Mouse (Mus musculus): ENCODE measurements around the gene Mn1. TPM values are rescaled to one million over a fixed set of nuclear protein-coding genes. Genes with fewer than 3 reads are reported as not detected.

Mn1 gene
- polyA plus RNA-seq, 1 experiment from 2014 or later: 8.0 TPM

DNA sequence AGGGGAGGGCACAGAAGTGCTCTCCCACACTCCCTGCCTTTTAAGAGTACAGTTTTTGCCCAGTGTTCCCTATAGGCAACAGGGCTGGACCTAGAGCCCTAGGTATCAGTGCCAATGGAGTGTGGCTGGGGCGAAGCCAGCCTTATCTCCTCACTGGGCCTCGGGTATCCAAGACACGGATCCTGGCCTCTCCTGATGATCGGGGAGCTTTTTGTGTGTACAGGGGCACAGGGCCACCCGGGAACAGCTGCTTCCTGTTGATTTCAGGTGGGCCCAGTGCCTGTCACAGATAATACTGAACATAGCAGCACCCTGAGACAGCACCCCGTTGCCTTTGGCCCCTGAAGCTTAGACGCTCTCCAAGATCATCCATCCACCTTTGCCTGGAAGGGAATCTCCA lies 19.1 kb downstream of the Mn1 start:
- Histone ChIP-seq H3K36me3 (peaks cover 4% of the 10 kb centered on the region; the same call in 1 of the 2 replicates), H3K27ac (ENCODE audit: poor library complexity, severe bottlenecking) (no peak overlapping the region), H3K9me3 (replicated peaks) (no peaks in the 10 kb centered on the region), H3K9ac (no peak overlapping the region), H3K4me2 (no peak overlapping the region), H3K27me3 (replicated peaks) (no peaks in the 10 kb centered on the region), H3K4me1 (replicated peaks) (peaks cover 63% of the 10 kb centered on the region), H3K4me3 (no peak overlapping the region)
- WGBS: 53% methylated on average over 7 of the region's 7 CpGs
- ATAC-seq (ENCODE audit: insufficient number of reproducible peaks, low FRiP score): no peak

DNA sequence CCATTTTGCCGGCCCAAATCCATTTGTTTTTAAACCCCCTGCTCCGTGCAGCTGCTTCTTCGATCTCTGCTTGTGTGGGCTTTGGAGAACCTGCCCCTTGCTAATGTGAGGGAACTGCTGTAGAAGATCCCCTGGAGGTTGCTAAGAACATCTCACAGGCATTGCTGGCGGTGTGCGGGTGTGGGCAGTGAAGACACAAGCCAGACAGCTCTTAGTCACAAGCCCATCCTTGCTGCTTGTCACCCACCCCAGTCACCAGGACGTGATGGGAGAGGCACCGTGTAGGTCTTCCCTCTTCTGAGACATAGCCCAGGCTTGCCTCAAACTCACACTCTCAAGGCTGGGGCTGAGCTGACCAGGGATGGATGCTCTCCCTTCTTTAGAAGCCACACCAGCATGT lies 20.0 kb downstream of the Mn1 start:
- WGBS: 51% methylated on average over 7 of the region's 7 CpGs
- H3K4me2 ChIP-seq: no peak overlapping the region
- H3K9ac ChIP-seq: no peak overlapping the region
- H3K27me3 ChIP-seq (replicated peaks): no peaks in the 10 kb centered on the region
- no peaks in the 10 kb centered on the region for H3K9me3 ChIP-seq (replicated peaks)
- no peak overlapping the region for H3K27ac ChIP-seq (ENCODE audit: poor library complexity, severe bottlenecking)
- H3K36me3 ChIP-seq: peaks cover 4% of the 10 kb centered on the region; the same call in 1 of the 2 replicates
- no peak overlapping the region for H3K4me3 ChIP-seq
- no peak for ATAC-seq (ENCODE audit: insufficient number of reproducible peaks, low FRiP score)
- H3K4me1 ChIP-seq (replicated peaks): peaks cover 60% of the 10 kb centered on the region

DNA sequence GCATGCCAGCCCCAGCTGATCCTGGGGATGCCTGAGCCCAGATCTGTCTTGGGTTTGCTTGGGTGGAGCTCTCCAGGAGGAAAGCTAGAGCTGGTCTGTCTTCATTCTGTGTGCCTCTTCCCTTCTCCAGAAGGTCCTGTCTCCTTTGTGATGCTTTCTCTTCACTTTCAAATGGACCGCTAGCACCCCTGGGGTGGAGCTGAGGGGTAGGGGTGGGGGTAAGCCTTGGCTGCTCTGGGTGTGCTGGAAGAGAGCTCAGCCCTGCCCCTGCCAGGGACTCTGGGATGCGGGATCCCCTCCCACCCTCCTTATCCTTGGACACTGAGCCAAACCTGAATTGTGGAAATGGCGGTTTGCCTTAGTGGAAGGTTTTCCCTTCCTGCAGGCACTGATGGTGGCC lies 21.2 kb downstream of the Mn1 start:
- Histone ChIP-seq H3K4me1 (replicated peaks) (peaks cover 57% of the 10 kb centered on the region), H3K9me3 (replicated peaks) (no peaks in the 10 kb centered on the region), H3K27me3 (replicated peaks) (no peaks in the 10 kb centered on the region), H3K36me3 (peaks cover 4% of the 10 kb centered on the region; the same call in 1 of the 2 replicates), H3K4me2 (no peak overlapping the region), H3K27ac (ENCODE audit: poor library complexity, severe bottlenecking) (no peak overlapping the region), H3K4me3 (no peak overlapping the region), H3K9ac (no peak overlapping the region)
- 85% methylated on average over 3 of the region's 3 CpGs for WGBS
- ATAC-seq (ENCODE audit: insufficient number of reproducible peaks, low FRiP score): no peak

DNA sequence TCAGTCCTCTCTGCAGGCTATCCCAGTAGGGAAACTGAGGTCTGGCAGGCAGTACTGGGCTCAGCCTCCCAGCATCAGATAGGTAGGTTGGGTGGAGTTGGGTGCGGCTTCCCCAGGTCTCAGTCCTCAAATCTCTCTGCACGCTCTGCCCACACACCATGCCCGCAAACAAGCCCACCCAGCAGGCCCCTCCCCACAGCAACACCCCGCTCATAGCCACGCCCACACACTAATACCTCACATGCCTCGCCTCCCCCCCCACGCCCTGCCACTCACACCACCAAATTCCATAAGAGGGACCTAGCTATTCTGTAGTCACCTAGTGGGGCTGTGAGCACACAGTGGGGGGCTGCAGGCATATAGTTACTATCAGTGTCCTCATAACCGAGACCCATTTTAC lies 21.7 kb downstream of the Mn1 start:
- 85% methylated on average over 8 of the region's 8 CpGs for WGBS

DNA sequence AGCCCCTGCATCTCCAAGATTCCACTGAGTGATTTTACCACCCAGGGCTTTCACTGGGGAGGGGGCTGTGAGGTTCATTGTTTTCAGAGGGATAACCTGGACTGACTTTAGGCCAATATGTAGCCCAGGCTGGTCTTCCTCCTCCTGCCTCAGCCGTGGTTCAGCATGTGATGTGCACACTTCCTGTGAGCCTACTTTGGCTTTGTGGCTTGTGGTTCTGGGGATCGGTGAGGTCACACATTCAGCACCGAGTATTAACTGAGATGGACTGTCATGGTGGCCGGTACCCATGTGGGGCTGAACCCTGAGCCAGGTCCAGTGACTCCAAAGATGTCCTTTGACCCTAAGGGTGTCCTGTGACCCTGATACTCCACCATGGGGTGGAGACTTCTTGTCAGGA lies 23.1 kb downstream of the Mn1 start:
- Histone ChIP-seq H3K9me3 (replicated peaks) (no peaks in the 10 kb centered on the region), H3K27me3 (replicated peaks) (no peaks in the 10 kb centered on the region), H3K36me3 (peaks cover 10% of the 10 kb centered on the region), H3K4me1 (replicated peaks) (peaks cover 38% of the 10 kb centered on the region), H3K4me2 (no peak overlapping the region), H3K9ac (no peak overlapping the region), H3K27ac (ENCODE audit: poor library complexity, severe bottlenecking) (no peak overlapping the region), H3K4me3 (no peak overlapping the region)
- no peak for ATAC-seq (ENCODE audit: insufficient number of reproducible peaks, low FRiP score)
- WGBS: 86% methylated on average over 4 of the region's 4 CpGs

More for the DNA sequence above, 21.7 kb downstream of the Mn1 start:
- H3K9ac ChIP-seq: no peak overlapping the region
- no peak for ATAC-seq (ENCODE audit: insufficient number of reproducible peaks, low FRiP score)
- no peaks in the 10 kb centered on the region for H3K27me3 ChIP-seq (replicated peaks)
- H3K4me1 ChIP-seq (replicated peaks): peaks cover 52% of the 10 kb centered on the region
- peaks cover 4% of the 10 kb centered on the region; the same call in 1 of the 2 replicates for H3K36me3 ChIP-seq
- H3K4me2 ChIP-seq: no peak overlapping the region
- no peaks in the 10 kb centered on the region for H3K9me3 ChIP-seq (replicated peaks)
- H3K4me3 ChIP-seq: no peak overlapping the region
- no peak overlapping the region for H3K27ac ChIP-seq (ENCODE audit: poor library complexity, severe bottlenecking)

DNA sequence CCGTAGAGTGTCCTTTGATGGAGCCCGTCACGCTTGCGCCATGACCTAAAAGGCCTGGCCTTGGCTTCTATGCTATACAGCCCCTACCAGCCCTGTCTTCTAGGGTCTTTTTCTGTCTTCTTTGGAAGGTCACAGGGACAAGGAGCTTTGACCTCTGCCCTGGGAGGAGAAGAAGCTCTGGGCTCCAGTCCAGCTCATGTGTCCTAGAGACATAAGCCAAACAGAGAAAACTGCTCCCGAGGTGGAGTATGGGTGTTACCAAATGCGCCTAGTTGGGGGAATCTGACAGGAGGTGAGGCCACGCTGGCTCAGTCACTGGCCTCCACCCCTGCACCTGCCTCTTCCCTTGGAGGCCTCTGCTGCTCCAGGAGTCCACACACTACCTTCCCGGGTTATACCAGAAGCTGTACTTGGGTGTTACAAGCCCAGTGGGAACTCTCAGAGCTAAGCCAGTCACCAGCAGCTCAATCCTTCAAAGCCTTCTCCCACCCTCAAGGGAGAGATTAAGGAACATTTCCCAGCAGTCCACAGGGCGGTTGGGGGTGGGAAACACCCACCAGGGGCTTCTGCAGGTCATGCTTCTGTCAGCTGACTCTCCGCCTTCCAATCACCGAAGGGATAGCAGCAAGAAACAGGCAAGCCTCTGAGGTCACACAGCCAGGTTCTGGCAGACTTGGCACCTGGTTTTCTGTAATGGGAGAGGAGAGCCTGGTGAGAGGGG lies 25.1 kb downstream of the Mn1 start:
- no peak overlapping the region for H3K27ac ChIP-seq (ENCODE audit: poor library complexity, severe bottlenecking)
- ATAC-seq (ENCODE audit: insufficient number of reproducible peaks, low FRiP score): no peak
- WGBS: 70% methylated on average over 11 of the region's 11 CpGs

DNA sequence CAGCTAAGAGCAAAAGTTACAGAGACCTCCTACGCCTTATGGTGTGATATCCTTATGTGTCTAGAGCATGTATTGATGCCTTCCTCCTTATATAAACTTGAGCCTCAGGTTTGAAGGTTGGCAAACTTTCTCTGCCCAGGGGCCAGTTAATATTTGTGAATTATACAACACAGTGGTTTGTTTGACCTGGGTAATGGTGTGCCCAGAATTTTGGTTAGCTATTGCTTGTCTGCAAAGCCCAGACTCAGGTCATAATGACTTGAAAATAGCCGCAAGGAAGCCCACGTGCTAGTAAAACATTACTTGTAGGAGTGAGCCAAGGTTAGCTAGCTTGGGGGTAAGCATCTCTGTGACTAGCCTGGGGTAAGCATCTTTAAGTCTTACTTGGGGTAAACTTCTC lies 26.5 kb downstream of the Mn1 start:
- Histone ChIP-seq H3K4me1 (replicated peaks) (peaks cover 23% of the 10 kb centered on the region), H3K9me3 (replicated peaks) (no peaks in the 10 kb centered on the region), H3K4me3 (no peak overlapping the region), H3K9ac (no peak overlapping the region), H3K27ac (ENCODE audit: poor library complexity, severe bottlenecking) (no peak overlapping the region), H3K27me3 (replicated peaks) (0 out of 2 replicates have a peak, but pooled peaks cover under 1% of the 10 kb centered on the region), H3K4me2 (no peak overlapping the region), H3K36me3 (peaks cover 16% of the 10 kb centered on the region)
- ATAC-seq (ENCODE audit: insufficient number of reproducible peaks, low FRiP score): no peak
- WGBS: 88% methylated on average over 3 of the region's 3 CpGs

More for the DNA sequence above, 25.1 kb downstream of the Mn1 start:
- Histone ChIP-seq H3K9me3 (replicated peaks) (no peaks in the 10 kb centered on the region), H3K4me2 (no peak overlapping the region), H3K4me1 (replicated peaks) (peaks cover 24% of the 10 kb centered on the region), H3K9ac (no peak overlapping the region), H3K27me3 (replicated peaks) (no peaks in the 10 kb centered on the region), H3K4me3 (no peak overlapping the region), H3K36me3 (peaks cover 16% of the 10 kb centered on the region)

DNA sequence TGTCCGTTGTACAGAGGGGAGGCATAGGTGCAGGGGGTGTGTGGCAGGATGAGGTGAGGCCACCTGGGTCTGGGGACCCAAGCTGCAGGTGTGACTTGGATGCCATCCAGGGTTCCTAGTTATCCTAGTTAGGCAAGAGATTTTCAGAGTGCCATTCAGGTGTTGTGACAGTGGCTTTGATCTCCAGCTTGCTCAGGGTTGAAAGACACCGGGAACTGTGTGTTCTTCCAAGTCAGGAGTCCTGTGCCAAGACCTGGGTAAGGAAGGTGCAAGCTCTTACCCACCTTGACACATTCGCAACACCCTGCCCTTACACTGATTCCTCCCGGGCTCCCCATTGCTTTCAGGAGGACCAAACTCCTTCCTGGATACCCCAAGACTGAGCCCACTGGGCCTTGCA lies 27.2 kb downstream of the Mn1 start:
- ATAC-seq (ENCODE audit: insufficient number of reproducible peaks, low FRiP score): no peak
- 81% methylated on average over 4 of the region's 4 CpGs for WGBS

DNA sequence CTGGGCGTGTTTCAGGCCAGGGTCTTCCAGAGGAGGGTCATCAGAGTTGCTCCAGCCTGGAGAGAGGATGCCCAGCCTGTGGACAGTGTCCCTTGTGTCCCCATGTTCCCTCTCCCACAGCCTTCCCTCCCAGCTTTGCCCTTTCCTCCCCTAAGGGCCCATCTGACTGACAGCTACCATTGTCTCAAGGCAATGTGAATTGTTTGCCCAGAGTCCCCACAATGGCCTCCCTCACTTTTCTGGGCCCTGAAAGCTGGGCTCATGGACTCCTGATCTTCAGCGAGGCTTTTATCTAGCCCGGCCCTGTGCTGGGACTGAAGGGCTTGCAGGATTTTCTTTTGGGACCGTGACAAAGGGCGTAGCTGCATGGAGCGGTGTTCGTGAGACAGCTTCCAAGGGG lies 29.5 kb downstream of the Mn1 start:
- Histone ChIP-seq H3K4me1 (replicated peaks) (peaks cover 29% of the 10 kb centered on the region), H3K4me3 (no peak overlapping the region), H3K36me3 (peaks cover 12% of the 10 kb centered on the region; the same call in 1 of the 2 replicates), H3K9ac (no peak overlapping the region), H3K9me3 (replicated peaks) (no peaks in the 10 kb centered on the region), H3K27me3 (replicated peaks) (0 out of 2 replicates have a peak, but pooled peaks cover 3% of the 10 kb centered on the region), H3K4me2 (no peak overlapping the region), H3K27ac (ENCODE audit: poor library complexity, severe bottlenecking) (no peak overlapping the region)
- WGBS: 73% methylated on average over 7 of the region's 7 CpGs
- no peak for ATAC-seq (ENCODE audit: insufficient number of reproducible peaks, low FRiP score)

More for the DNA sequence above, 27.2 kb downstream of the Mn1 start:
- Histone ChIP-seq H3K9me3 (replicated peaks) (no peaks in the 10 kb centered on the region), H3K4me3 (no peak overlapping the region), H3K4me1 (replicated peaks) (peaks cover 26% of the 10 kb centered on the region), H3K27me3 (replicated peaks) (0 out of 2 replicates have a peak, but pooled peaks cover 3% of the 10 kb centered on the region), H3K36me3 (peaks cover 12% of the 10 kb centered on the region; the same call in 1 of the 2 replicates), H3K9ac (no peak overlapping the region), H3K4me2 (no peak overlapping the region), H3K27ac (ENCODE audit: poor library complexity, severe bottlenecking) (no peak overlapping the region)

DNA sequence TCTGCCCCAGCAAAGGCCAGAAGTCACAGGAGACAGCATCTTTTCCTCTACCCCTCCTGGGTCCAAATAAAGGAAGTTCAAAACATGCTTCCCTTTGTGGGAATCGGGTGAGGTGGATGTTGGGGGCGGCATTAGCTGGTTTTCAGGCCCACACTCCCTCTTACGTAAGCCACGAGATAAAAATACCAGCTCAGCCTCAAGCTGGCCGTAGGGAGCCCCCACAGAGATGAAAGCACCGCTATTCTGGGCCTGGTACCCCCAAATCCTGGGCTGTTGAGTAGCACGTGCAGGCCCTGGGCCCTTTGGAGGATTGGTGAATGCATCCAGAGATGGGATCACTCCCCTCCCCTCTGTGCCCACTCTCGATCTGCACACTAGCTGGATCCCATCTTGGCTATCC lies 32.5 kb downstream of the Mn1 start:
- Histone ChIP-seq H3K36me3 (peaks cover 12% of the 10 kb centered on the region; the same call in 1 of the 2 replicates), H3K9ac (no peak overlapping the region), H3K9me3 (replicated peaks) (no peaks in the 10 kb centered on the region), H3K4me2 (no peak overlapping the region), H3K4me1 (replicated peaks) (peaks cover 24% of the 10 kb centered on the region; the same call in 1 of the 2 replicates), H3K27me3 (replicated peaks) (0 out of 2 replicates have a peak, but pooled peaks cover 3% of the 10 kb centered on the region), H3K27ac (ENCODE audit: poor library complexity, severe bottlenecking) (no peak overlapping the region), H3K4me3 (no peak overlapping the region)
- WGBS: 48% methylated on average over 8 of the region's 8 CpGs
- no peak for ATAC-seq (ENCODE audit: insufficient number of reproducible peaks, low FRiP score)

DNA sequence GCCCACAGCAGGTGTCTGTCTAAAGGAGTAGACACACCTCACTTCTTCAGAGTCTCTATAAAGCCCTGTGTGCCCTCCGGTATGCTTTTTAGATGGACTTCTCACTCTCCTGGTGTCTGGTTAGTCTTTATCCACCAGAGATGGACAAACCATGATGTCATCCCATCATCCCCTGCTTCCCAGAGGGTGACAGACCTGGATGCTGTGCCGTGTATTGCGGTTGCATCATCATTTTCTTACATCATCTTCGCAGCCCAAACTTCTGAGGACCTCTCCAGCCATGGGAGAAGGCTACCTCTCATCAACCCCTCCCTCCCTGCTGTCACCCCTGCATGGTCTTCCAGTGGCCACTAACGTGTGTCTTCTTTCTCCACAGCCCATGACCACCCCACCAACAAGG lies 37.1 kb downstream of the Mn1 start:
- no peak for ATAC-seq (ENCODE audit: insufficient number of reproducible peaks, low FRiP score)
- Histone ChIP-seq H3K9ac (no peak overlapping the region), H3K4me2 (no peak overlapping the region), H3K27me3 (replicated peaks) (no peaks in the 10 kb centered on the region), H3K4me3 (no peak overlapping the region), H3K9me3 (replicated peaks) (no peaks in the 10 kb centered on the region; the same call in 1 of the 2 replicates), H3K36me3 (peaks cover 14% of the 10 kb centered on the region), H3K27ac (ENCODE audit: poor library complexity, severe bottlenecking) (no peak overlapping the region), H3K4me1 (replicated peaks) (peaks cover 23% of the 10 kb centered on the region; the same call in 1 of the 2 replicates)
- 79% methylated on average over 5 of the region's 5 CpGs for WGBS

Measured in heart, embryonic 12.5 days (tissue).